Mouse (Mus musculus): ENCODE results near the gene Nodal.

Gene Nodal

GRCm38 (mm10) chr10:61417672-61418071 is at the start of gene Nodal:
Gene Nodal (plus strand): TSS chr10:61417972.
- no peak for DNase-seq (ENCODE audit: low spot score in 2 of 2)

GRCm38 (mm10) chr10:61369755-61370154 is 48.0 kb upstream of the Nodal start:
- DNase-seq (ENCODE audit: low spot score in 2 of 2) = no peak

GRCm38 (mm10) chr10:61370273-61370979 is 47.3 kb upstream of the Nodal start:
- DNase-seq (ENCODE audit: low spot score in 2 of 2) = no peak

GRCm38 (mm10) chr10:61371884-61372584 is 45.7 kb upstream of the Nodal start:
- DNase-seq (ENCODE audit: low spot score in 2 of 2) = no peak

- no peak for DNase-seq (ENCODE audit: low spot score in 2 of 2)
These were observed 45.2 kb upstream of the Nodal start for GRCm38 (mm10) chr10:61372585-61372923.

- no peak for DNase-seq (ENCODE audit: low spot score in 2 of 2)
These were observed 43.7 kb upstream of the Nodal start for GRCm38 (mm10) chr10:61374076-61374475.

- no peak for DNase-seq (ENCODE audit: low spot score in 2 of 2)
These were observed 42.8 kb upstream of the Nodal start for GRCm38 (mm10) chr10:61374771-61375481.

- no peak for DNase-seq (ENCODE audit: low spot score in 2 of 2)
These were observed 39.7 kb upstream of the Nodal start for GRCm38 (mm10) chr10:61378050-61378449.

GRCm38 (mm10) chr10:61378698-61379097 is 39.1 kb upstream of the Nodal start:
- DNase-seq (ENCODE audit: low spot score in 2 of 2) = no peak

- no peak for DNase-seq (ENCODE audit: low spot score in 2 of 2)
These were observed 38.3 kb upstream of the Nodal start for GRCm38 (mm10) chr10:61379340-61380040.

GRCm38 (mm10) chr10:61380186-61380585 is 37.6 kb upstream of the Nodal start:
- no peak for DNase-seq (ENCODE audit: low spot score in 2 of 2)

GRCm38 (mm10) chr10:61381823-61382222 is 35.9 kb upstream of the Nodal start:
- DNase-seq (ENCODE audit: low spot score in 2 of 2) = no peak

- no peak for DNase-seq (ENCODE audit: low spot score in 2 of 2)
These were observed 35.5 kb upstream of the Nodal start for GRCm38 (mm10) chr10:61382281-61382731.

GRCm38 (mm10) chr10:61383021-61383714 is 34.6 kb upstream of the Nodal start, which contains the start of gene Pald1:
Gene Pald1 (minus strand): TSS chr10:61383530.
- peak; percentile 35 to 37 for DNase-seq (ENCODE audit: low spot score in 2 of 2)

GRCm38 (mm10) chr10:61383715-61384047 is 34.1 kb upstream of the Nodal start:
- DNase-seq (ENCODE audit: low spot score in 2 of 2) = peak; percentile 9 to 14

GRCm38 (mm10) chr10:61385174-61385573 is 32.6 kb upstream of the Nodal start:
- no peak for DNase-seq (ENCODE audit: low spot score in 2 of 2)

GRCm38 (mm10) chr10:61386284-61386683 is 31.5 kb upstream of the Nodal start:
- no peak for DNase-seq (ENCODE audit: low spot score in 2 of 2)

GRCm38 (mm10) chr10:61389020-61389419 is 28.8 kb upstream of the Nodal start:
- DNase-seq (ENCODE audit: low spot score in 2 of 2) = no peak

GRCm38 (mm10) chr10:61390148-61390547 is 27.6 kb upstream of the Nodal start:
- no peak for DNase-seq (ENCODE audit: low spot score in 2 of 2)

GRCm38 (mm10) chr10:61392584-61392983 is 25.2 kb upstream of the Nodal start:
- DNase-seq (ENCODE audit: low spot score in 2 of 2) = no peak

GRCm38 (mm10) chr10:61394476-61395136 is 23.2 kb upstream of the Nodal start:
- no peak for DNase-seq (ENCODE audit: low spot score in 2 of 2)
